Mouse (Mus musculus) activated CD4-positive, CD25-positive, alpha-beta regulatory T cell, adult 4 months (primary cell): Measurements from ENCODE around the gene C87436. TPM values are rescaled to one million over a fixed set of nuclear protein-coding genes. Genes with fewer than 3 reads are reported as not detected.

Source experiments
- ATAC-seq: one replicate; pipeline ENCODE4 v1.8.0; 2017
- polyA plus RNA-seq, 2 experiments: library from polyadenylated mRNA; unstranded; fragments of 100-300 nt; shearing (Covaris generic); gene quantifications; one replicate each; pipeline ENCODE4 v1.2.1; 2017

The C87436 gene
- polyA plus RNA-seq: 10 to 100 TPM; 25.1 to 26.1 TPM

DNA sequence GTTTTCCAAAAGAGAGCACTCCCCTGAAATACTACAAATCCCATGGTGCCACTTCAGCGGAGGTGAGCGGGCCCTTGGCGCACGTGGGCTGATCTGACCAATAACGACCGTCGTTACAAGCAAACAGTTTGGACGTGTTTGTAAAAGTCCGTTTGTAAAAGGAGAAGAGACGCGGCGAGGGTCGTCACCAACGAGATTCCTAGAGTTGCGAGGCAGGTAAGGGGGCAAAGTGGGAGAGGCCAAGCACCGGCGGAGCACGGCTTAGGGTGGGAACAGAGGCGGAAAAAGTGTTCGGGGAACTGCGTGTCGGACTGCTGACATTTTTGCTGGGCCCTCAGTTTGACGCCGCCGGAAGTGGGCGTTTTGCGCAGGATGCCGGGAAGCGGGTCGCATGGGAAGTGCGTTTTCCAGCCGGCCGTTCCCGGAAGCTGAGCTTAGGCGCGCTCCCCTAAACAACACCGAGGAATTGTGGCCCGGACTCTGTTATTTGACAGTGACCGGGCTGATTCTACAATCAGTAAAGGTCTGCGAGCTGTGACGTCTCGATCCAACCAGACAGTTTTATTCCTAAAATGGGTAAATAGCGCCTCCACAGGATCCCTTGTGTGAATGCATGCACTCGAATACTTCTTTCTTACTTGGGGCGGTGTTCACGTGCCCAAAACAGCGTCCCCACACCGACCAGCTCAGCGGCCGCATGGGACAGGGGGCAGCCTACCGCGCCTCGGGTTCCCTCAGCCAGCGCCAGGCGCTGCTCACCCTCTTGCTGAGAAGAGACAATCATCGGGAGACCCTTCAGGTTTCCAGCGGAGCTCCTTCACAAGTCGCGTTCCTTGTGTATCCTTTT, at the start of gene C87436:
Gene C87436 (plus strand): TSS at position 103 of the 847 bp plus-strand sequence.
- ATAC-seq: peak; percentile 89

- ATAC-seq: no peak
Observed at GRCm38 (mm10) chr6:86388461-86388860, 49.7 kb upstream of the C87436 start.

DNA sequence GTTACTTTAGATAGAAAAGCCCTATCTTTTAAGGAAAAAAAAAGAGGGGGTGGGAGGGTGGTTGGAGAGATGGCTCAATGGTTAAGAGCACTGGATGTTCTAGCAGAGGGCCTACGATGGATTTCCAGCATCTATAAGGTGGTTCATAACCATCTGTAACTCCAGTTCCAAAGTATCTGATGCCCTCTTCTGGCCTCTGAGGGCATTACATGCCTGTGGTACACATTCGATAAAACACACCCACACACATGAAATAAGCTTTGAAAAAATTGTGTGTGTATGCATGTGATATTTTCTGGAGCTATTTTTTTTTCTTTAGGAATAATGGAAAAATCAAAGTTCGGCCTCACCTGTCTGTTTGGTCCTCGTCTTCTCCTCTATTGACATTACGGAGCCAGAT, 46.8 kb upstream of the C87436 start:
- ATAC-seq: no peak

GRCm38 (mm10) chr6:86393187-86393586, 45.0 kb upstream of the C87436 start:
- ATAC-seq: no peak

DNA sequence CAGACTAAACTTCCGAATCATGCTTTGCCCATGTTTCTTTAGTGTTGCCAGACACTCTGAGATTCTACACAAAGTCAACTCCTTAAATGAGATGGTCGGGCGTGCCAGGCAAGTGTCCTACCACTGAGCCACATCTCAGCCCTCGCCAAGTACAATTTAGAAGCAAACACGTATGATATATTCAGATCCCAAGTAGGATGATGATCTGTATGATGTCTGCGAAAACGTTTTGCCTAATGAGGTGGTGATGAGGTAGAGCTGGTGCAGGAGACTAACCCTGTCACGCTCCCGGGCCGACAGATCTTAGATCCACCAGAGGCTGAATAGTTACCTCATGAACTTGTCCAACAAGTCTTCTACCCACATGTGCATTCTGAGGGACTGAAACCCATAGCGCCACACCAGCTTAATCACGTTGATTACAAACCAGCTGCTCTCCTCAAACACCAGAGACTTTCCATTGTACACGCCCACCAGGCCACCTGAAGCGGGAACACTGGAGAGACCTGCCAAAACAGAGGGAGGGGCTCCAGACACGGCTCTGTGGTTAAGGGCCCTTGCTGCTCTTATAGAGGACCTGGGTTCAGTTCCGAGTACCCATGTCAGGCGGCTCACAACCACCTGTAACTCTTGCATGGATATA, 44.0 kb upstream of the C87436 start:
- ATAC-seq: no peak

DNA sequence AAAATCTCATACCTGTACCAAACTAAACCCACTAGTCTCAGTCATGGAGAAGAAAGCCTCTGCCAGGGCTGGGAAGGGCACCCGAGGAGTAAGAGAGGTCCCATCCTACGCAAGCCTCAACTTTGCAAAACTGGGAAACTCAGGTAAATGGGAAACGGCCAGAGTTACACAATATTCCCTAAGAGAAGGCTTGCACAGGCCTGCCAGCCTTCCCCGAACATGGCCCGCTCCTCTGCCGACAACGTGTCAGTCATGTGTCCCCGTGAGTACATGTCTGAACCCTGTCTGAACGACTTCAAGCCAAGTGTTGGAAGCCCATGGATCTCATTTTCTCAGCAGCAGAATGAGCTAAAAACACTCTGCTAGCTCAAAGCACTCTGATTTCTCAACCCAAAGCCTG, 43.2 kb upstream of the C87436 start:
- no peak for ATAC-seq

GRCm38 (mm10) chr6:86395969-86396368, 42.2 kb upstream of the C87436 start:
- no peak for ATAC-seq

DNA sequence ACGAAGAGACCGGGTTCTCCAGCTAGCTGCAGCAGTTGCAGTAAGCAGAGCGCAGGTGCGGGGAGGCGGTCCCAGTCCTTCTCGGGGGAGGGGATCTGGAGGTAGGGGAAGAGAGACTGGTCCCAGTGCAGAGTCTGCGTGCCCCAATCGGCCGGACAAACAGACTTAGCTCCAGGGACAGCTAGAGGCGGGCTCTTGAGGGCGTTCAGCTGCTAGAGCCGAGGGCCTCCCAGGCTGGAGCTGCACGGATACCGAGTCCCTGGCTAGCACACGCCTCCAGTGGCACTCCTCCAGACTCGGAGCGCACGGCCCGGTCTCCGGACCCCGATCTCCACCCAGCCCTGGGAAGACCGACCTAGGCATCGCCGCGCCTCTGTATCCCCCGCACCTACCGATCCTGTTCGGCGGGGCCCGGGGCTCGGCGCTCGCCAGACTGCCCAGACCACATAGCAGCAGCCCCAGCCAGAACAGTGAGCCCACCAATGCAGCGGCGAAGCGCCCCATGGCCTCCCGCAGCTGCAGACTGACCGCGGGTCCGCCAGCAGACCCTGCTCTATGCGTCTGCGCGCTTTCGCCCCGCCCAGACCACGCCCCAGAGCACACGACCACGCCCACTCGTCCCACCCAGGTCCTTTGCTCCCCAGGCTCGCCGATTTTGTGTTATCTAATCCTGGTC, 41.5 kb upstream of the C87436 start, which contains the start of gene Pcyox1:
Gene Pcyox1 (minus strand): TSS at position 574 of the 676 bp plus-strand sequence.
- peak; percentile 59 for ATAC-seq

DNA sequence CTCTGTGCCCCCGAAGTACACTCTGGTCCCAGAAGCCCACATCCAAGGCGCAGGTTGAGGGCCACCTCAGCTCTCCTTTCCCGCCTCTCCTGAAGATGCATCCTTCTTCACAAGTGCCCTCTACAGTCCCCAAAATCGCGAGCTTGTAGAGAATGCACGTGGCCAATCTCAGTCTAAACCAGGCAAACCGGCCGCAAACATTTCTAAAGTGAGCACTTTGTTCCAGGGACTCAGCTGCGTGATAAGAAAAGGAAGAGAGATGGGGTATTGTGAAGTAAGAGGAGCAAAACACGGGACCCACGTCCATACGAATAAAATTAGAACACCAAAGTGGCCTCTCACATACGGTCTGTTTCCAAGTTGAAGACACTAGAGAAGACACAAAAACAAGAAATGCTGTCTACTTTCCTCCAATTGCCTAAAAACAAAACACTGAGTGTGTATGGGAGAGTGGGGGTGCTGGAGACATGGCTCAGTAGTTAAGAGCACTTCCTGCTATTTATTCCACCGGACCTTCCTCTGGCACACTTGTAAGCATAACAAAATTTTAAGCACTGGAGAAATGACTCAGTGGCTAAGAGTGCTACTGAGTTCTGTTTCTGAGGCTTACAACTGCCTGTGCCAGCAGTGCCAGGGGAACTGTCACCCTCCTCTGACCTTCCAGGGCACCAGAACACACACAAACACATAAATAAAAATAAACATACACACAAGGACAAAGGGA, 40.8 kb upstream of the C87436 start:
- peak; percentile 8 for ATAC-seq

DNA sequence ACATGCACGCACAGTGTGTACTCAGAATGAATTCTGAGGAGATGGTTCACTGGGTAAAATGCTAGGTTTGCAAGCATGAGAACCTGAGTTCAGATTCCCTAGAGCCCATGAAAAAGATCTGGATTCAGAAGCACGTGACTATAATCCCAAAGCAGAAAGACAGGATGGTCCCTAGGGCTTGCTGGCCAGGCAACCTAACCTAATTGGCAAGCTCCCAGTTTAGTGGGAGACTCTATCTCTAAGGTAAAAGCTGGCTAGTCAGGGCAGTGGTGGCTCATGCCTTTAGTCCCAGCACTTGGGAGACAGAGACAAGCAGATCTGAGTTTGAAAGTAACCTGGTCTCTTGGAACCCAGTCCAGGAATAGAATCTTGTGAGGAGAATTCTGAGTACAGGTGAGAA, 39.2 kb upstream of the C87436 start:
- ATAC-seq: no peak

DNA sequence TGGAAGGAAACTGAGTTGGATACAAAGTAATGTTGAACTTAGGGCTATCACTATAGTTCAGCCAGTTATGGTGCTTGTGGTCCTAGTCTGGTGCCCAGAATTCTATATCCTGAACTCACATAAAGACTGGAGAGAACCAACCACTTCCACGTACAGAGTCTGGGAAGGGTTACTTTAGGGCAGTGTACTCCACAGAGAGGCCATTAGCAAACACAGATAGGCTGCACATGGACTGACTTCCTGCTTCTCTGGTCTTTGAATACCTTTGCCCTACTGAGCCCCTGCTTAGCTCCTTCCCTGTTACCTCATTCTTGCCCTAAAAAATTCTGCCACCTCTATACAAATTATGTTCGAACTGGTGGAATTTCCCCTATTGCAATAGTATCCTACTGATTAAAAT, 38.2 kb upstream of the C87436 start:
- ATAC-seq: no peak

GRCm38 (mm10) chr6:86400972-86401371, 37.2 kb upstream of the C87436 start:
- peak; percentile 65 for ATAC-seq

DNA sequence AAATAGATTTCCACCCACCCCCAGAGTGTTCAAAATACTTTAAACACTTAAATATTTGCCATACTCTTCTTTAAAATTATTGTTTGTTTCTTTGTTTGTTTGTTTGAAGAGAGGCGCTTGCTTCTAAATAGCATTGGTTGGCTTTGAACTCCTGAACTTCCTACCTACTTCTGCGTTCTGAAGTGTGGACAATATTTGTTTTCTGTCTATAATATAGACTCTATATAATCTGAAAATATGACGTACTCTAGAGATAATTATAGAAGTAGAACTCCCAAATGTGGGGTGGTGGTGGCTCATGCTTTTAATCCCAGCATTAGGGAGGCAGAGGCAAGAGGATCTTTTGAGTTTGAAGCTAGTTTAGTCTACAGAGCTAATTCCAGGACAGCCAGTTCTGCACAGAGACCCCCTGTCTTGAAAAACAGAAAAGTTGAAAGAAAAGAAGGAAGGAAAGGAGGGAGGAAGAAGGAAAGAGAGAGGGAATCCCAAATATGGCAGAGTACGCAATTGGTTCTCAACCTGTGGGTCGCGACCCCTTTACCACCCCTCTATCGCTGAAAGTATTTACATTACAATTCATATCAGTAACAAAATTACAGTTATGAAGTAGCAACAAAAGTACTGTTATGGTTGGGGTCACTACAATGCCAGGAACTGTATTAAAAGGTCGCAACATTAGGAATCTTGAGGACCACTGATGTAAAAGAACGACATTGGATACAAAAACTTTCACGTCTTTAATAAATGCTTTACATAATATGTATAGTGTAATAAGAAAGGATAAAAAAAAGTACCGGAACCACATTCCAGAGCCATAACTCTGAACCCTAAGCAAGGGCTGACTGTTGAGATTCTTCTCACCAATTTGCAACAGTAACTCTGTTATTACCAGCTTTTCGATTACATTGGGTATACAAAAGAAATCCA, 35.2 kb upstream of the C87436 start:
- ATAC-seq: no peak

DNA sequence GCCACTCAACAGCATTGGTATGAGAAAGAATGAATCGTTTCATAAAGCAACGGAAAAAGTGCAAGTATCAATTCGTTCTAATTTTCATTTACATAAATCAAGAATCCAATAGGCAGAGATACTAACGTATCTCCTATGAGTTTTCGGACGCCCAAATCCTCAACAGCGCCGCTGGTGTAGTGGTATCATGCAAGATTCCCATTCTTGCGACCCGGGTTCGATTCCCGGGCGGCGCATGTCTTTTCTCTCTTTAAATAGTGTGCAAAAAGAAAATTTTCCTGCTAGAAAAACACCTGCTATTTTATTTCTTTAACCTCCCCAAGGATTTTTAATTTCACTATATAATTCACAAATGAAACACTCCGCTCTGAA, 34.5 kb upstream of the C87436 start:
- ATAC-seq: peak; percentile 34

GRCm38 (mm10) chr6:86404100-86404861, 33.9 kb upstream of the C87436 start, which contains the start of gene Tia1:
Gene Tia1, plus strand, starts transcription at chr6:86404219.
- ATAC-seq: peak; percentile 87

- ATAC-seq: no peak
Observed at GRCm38 (mm10) chr6:86404996-86405395, 33.2 kb upstream of the C87436 start.

GRCm38 (mm10) chr6:86406306-86406705, 31.9 kb upstream of the C87436 start:
- no peak for ATAC-seq

GRCm38 (mm10) chr6:86418711-86419110, 19.5 kb upstream of the C87436 start:
- no peak for ATAC-seq

DNA sequence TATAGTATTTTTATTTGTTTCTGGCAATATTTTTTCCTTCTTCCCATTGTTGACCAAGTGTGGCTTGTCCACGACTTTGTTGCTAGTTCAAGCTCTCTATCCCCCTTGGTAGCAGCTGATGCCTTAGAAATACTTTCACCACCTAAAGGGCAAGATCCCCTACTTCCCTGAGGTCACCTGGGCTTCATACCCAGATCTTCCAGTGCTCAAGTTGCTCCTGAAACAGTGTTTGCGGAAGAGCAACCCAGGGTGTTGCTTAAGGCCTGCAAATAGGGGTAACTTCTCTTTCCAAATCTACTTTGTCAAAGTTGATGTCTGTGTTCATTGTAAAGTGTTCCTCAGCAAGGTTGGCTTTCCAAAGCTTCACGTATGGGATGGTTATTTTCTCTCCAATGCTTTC, 18.9 kb upstream of the C87436 start:
- no peak for ATAC-seq

- ATAC-seq: peak; percentile 57
Observed at GRCm38 (mm10) chr6:86420491-86420890, 17.7 kb upstream of the C87436 start.

GRCm38 (mm10) chr6:86426358-86426757, 11.8 kb upstream of the C87436 start, which contains the start of gene Gm44790:
Gene Gm44790, plus strand, starts transcription at chr6:86426658.
- no peak for ATAC-seq
